Mouse (Mus musculus) kidney, postnatal 25 days (tissue): ENCODE data around the gene Disc1.

Experiments used
- DNase-seq, 2 experiments: peaks; one replicate each; pipeline ENCODE4 v3.0.0; 2021; ENCODE audit warnings: mixed read lengths in 2 of 2

Gene Disc1

DNA sequence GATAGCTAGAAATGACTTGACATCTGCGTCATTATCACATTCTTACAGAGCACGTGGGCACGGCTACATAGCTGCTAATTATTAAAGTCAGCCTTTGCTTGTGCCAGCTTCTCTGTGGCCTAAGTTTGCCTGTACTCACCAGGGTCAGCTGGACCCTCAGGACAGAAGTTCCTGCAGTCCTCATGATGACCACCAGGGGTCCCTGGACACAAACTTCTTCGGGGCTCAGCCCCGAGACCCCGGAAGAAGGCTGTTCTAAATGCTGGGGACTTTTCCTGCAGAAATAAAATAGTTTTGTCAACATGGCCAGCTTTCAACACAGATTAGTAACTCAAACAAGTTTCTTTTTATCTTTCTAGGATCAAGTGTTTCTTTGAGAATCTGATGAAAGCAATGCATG, 74.3 kb downstream of the Disc1 start:
- peak; percentile 46 to 59 for DNase-seq

DNA sequence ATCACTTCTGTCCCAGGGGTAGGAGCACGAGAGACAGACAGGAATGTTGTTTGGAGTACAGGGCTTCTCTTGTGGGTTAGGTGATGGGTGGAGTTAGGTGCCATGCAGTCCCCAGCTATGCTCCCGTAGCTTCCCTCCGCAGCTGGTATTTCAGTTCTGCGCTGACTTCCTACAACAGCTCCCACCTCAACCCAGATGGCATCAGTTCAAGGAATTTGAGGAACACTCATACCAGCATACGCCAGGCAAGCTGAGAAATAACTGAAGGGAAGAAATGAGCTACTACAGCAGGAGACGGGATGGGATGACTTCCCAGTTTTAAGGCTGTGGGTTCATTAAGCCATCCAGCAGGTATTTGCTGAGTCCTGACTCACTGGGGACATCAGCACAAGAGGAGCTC, 76.8 kb downstream of the Disc1 start:
- no peak for DNase-seq

DNA sequence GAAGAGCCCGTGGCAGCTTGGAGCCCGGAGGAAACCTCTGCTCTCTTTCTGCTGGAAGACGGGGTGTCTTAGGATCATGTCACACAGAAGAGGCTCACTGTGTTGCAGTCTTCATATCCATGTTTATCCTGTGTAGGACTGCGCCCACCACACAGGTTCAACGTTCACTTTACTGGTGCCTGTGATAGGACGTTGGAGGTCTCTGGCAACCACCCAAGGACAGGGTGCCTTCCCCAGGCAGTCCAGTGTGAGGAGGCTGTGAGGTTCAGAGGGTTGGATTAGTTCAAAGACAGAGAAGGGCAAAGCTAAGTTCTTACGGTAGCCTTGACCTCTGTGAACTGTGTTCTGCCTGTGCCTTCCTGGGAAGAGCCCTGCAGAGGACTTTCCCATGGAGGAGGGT, 77.3 kb downstream of the Disc1 start:
- no peak for DNase-seq

DNA sequence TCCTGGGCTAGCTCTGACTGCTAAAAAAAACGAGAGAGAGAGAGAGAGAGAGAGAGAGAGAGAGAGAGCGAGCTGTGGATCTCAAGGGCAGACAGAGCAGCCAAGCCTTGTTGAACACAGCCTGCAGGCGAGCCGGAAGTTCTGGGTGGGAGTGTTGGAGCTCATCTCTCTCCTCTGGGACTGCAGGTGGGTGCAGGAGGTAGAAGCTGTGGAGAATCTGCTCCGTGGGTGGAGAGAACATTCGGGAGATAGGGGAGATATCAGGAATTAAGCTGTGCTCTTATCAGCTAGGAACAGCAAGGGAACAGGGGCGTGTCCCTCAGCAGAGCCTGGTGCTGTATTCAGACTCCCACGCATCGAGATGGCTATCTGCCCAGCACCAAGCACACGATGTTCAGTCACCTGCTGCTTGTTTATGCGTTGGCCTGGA, 79.7 kb downstream of the Disc1 start:
- peak; percentile 32 to 66 for DNase-seq

DNA sequence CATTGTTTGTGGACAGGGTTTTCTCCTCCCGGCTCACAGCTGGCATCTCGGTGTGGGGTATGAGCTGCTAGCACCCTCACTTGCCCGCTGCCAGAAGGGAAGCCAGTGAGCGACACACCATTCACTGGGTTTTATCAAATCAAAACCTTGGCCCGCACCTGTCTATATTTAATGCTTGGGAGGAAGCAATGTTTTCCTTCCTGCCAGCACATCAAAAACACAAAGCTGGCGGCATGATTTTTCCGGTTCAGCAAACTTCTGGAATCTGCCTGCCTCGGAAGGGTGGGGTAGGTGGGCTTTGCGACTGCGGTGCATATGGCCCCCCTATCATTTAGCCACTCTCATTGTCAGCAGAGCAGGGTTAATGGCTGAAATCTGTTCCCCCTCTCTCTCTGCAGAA, 80.9 kb downstream of the Disc1 start:
- peak; percentile 26 to 46 for DNase-seq

DNA sequence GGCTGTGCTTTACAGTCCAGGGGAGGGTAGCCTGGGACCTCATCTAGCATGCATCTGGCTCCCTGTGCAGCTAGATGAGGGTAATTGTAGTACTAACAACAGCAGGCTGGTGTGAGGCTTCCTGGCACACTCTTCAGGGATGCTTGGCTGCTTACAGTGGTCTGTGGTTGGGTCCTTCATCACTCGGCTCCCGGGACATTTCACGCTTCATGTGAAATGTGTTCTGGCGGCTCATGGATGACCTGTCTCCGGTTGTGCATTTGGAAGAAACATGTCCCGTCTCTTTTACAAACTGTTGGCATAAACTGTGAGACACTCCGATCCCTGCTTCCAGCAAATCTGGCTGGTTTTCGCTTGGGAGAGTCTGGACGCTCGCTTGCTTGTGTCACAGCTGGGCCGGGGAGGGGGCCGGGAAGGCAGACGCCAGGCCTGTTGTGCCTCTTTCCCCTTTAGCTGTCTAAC, 85.7 kb downstream of the Disc1 start:
- no peak for DNase-seq

DNA sequence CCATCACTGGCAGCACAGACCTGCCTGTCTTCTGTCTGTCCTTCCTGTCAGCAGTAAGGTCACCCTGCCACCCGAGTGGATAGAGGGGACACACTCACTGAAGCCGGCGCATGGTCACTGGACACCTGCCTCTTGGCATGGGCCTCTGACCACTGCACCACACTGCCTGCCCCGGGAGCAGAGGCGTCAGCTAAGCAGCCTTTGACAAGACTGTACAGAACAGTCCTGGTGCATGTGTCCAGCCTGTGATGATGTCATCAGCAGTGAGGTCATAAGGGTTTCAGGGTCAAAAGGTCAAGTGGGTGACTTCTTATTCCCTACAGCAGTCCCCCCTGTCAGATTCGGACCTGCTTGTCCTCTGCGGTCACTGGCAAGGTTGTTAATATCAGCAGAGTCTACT, 87.0 kb downstream of the Disc1 start:
- no peak for DNase-seq

DNA sequence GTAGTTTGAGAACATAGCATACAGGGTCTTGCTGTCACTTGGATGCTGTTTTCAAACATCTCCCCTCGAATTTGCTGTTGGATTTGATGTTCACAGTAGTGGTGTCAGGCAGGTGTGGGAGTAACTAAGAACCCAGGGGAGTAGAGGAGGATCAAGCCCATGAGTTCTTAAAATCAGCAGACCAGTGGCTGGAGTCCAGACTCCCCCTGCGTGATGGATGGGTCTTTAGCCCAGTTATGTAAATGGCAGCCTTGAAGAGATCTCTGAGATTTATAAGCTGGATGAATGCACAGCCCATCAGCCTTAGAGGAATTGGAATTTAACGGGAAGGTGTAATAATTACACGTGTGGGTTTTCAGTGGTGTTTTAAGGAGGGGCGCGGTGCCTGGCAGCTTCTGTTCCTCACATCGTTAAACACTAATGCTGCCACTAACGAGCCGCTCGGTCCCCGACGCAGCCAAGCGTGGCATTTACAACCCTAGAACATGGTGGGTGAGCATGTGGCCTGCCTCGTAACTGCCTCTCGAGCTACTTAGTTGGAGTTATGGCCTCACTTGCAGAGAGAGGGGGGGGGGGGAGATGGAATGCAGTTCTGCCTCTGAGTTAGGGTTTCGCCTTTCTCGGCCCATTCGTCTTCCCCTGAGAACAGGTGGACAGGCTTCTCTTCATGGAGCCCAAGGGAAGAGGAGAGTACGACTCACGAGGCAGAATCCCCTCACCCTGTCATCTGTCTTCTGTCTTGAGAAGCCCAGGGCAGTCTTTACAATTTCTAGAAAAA, 103.1 kb downstream of the Disc1 start:
- DNase-seq, result peak; percentile 36 to 74

DNA sequence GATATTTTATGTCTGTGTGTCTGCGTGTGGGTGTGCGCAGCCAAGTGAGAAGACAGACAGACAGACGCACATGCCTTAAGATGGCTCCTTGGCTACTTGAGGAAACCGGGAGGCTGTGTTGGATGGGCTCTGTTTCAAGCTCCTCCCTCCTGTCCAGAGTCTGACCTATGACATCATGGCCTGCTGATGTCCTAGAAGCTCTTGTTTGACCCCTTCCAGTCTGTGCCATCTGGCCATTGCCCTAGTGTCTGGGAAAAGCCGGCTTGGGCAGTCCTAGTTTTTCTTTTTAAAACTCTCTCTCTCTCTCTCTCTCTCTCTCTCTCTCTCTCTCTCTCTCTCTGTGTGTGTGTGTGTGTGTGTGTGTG, 103.6 kb downstream of the Disc1 start:
- peak; percentile 20 to 48 for DNase-seq

DNA sequence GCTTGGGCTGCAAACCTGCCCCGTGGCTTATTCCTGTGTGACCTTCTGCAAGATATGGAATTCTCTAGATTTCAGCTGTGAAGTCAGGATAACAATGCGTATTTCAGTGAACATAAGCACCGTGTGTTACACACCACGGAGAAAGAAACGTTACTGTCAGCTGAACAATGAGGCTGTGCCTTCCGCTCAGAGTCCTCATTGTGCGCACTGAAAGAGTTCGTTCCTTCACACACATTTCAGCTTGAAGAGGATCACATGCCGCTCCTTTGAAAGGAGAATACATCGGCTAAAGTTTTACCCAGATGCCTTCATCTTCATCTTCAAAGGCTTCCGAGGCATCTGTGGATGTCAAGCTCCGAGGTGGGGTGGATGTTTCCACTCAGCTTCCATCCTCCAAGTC, 105.4 kb downstream of the Disc1 start:
- DNase-seq, result no peak

DNA sequence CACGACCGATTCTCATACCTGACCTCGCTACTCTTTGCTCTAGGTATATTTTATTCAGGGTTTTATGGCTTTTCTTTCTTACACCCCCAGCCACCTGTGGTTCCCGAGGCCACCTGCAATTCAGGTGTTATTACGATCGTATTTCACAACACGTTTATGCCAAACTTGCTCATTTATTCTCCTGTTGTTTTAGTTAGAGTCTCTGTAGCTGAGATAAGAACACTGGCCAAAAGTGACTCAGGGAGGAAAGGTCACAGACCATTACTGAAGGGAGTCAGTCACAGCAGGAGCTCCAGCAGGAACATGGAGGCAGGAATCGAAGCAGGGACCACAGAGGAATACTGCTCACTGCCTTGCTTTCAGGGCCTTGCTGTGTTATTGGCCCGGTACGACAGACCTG, 109.5 kb downstream of the Disc1 start:
- DNase-seq, result no peak

DNA sequence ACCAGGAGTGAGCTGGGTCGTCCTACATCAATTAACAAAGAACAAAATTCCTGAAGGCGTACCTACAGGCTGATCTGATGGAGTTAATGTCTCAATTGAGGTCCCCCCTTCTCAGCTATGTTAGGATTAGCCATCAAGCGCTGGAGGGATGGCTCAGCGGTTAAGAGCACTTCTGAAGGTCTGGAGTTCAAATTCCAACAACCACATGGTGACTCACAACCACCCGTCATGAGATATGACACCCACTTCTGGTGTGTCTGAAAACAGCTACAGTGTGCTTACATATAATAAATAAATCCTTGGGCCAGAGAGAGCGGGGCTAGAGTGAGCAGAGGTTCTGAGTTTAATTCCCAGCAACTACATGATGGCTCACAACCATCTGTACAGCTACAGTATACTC, 109.9 kb downstream of the Disc1 start:
- DNase-seq, result no peak

DNA sequence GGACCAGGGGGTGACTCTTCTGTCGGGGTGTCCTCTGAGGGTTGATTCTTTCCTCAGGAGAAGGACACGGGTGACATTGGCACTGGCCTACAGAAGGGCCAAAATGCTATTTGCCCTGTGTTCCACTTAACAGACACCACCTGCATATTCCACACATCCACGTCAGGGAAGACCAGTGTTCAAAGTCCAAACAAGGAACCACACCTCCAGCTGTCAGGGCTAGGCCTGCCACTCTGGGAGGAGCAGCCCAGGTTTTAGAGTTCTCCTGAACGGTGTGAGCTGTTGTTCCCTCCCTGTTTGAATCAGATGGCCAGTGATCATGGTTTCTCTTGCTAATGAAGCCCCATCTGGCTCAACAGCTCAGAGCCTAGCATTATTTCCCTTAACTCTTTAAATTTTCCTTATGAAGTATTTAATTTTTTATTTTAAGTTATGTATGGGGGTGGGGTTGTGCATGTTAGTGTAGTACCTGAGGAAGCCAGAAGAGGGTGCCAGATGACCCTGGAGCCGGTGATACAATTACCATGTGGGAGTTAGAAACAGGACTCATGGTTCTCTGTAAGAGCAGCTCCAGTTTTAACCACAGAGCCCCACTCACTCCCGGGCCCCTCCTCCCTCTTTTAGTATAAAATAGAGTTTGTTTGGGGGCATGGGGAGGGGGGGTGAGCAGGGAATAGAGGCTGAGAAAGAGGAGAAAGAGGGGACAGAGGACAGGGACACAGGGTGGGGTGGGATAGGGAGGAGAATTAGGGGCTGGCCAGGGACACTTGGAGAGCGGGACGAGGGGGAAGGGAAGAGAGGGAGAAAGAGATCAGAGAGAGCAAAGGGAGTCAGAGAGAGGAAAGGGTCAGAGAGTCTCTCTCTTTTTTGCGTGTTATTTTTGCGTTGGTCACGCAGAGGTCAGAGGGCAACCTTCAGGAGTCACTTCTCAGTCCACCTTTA, 111.8 kb downstream of the Disc1 start:
- DNase-seq, result peak; percentile 61 to 69

DNA sequence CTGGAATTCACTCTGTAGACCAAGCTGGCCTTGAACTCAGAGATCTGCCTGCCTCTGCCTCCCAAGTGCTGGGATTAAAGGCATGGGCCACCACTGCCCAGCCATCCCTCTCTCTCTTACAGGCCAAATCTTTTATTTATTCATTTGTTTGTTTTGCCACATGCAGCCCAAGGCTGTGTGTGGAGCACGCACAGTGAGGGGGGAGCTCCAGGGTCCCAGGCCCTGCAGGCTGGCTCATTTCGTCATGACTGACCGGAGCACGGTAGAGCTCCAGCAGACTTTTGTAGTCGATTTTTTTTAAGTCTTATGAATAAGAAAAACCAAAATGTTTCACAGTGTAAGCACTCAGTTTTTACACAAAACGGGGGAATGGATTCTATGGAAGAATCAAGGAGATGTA, 112.5 kb downstream of the Disc1 start:
- peak in 1 of 2 experiments; percentile 6 for DNase-seq

DNA sequence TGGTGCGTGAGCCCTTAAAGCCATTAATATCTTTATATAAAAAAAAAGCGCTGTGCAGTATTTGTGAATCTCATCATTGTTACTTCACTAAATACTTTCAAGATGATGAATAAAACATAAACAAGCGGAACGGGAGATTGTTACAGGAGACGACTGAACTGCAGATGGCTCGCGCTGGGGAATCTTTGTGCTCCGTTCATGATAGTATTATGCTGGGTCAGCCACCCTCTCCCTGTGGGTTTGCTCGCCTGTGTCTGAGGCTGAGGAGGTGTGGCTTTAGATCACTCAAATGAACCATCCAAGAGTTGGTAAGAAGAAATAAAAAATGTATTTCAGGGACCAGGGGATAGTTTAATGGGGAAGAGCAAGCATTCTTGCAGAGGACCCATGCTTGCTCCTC, 113.0 kb downstream of the Disc1 start:
- DNase-seq, result peak in 1 of 2 experiments; percentile 15

DNA sequence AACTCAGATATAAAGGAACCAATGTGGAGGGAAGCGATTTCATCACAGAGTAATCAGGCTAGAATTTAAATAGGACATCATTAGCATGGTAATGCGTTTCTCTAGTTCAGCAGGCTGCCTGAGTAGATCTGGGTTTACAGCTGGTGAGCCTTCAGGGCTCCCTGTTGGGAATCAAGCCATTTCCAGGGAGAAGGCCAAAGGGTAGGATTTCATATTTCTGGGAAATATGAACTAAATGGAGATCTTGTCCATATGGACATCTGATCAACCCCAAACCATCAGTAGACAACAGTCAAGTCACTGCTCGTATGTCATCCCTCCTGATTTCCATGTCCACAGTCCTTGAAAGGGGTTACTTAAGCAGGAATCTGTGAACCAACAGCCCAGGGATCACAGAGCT, 115.6 kb downstream of the Disc1 start:
- DNase-seq, result peak in 1 of 2 experiments; percentile 25

DNA sequence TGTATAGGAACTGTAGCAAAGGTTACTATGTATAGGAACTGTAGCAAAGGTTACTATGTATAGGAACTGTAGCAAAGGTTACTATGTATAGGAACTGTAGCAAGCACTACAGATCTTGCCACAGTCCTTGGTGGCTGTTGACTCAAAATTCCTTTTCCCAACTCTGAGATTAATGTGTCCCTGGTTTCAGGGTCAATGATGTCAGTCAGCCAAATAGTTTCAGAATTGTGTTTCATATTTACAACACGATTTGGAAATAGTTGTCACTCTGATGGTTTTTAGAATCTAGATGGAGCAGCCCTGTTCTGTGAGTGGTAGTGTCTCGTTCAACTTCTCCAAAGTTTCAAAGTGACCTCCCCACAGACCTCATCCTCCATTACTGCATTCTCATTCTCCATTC, 117.5 kb downstream of the Disc1 start:
- DNase-seq, result no peak

DNA sequence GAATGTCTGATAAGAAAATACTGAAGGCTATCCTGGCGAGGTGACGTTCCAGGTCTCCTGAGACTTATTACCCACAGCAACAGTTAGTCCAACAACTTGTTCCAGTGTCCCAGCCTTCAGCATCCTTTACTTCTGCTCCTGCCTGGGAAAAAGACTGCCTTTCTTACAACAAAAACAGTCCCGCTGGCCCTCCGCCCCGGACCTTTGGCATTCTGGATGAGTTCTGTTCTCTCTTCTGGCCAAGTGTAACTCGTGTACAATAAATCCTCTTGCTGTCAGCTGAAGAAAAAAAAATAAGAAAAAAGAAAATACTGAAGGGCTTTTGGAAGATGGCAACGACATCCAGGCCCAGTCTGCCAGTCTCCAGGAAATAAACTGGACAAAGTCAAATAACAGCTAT, 120.2 kb downstream of the Disc1 start:
- peak; percentile 66 to 71 for DNase-seq

DNA sequence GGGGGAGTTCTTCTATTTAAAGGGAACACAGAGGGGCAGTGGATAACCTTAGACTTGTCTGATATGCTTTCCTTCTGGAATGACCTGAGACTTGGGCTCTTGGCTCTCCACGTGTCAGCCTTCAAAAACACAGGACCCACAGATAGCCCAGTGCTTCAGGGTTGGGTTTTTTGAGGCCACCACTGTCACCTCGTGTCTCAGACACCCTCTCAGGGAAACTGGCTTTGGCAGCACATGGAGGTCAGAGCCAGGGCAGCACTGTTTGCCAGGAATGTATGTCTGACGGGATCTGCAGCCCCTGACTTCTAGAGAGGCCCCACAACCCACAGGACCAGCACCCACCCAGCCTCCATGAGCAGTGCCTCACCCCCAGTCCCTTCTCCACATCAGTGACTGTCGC, 120.9 kb downstream of the Disc1 start:
- DNase-seq, result peak in 1 of 2 experiments; percentile 26

DNA sequence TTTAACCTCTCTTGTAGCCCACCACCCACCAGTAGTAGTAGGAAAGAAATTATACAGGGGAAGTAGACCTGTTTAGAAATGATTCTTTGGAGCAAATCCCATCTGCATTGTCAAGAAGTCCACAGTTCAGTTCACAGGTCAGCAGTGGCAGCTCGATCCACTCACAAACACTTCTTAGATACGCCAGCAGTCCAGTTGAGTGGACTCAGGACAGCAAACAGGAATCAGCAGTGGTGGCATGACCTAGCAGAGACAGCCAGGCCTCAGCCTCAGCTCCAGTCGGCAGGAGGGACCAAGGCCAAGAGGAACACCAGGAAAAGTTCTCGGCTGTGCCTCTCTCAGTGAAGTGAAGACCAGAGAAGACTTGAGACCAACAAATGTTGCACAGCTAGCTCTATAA, 121.7 kb downstream of the Disc1 start:
- DNase-seq, result peak in 1 of 2 experiments; percentile 6

DNA sequence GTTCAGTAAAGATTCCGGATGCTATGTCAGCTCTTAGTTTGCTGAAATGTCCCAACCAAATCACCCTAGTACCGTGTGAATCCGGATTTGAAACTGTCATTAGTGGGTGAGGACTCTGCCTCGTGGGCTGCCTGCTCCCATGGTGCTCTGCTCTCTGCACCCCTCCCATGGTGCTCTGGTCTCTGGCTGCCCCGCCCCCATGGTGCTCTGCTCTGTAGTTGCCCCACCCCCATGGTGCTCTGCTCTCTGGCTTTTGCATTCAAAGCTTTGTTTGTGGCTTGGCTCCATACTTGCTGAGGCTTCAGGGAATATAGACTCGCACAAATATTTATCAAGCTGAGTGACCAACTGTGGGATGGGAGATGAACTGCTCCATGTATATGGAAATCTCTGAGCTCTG, 123.1 kb downstream of the Disc1 start:
- DNase-seq, result peak in 1 of 2 experiments; percentile 7

DNA sequence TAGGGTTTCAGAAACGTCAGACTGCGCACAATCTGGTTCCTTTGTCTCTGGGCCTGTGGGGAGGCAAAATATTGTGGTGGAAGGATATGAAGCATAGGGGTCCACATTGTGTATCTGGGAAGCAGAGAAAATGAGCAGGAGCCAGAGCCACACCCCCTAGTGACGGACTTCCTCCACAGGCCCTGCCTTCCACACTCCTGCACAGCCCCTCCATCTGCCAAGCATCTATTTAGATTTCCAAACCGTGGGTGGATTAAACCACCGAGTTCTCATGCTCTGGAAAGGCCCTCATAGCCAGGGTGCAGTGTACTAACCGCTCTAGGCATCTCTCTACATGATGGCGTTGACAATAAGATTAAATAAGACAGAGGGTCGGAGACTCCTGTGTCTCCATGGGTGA, 124.0 kb downstream of the Disc1 start:
- DNase-seq, result no peak

DNA sequence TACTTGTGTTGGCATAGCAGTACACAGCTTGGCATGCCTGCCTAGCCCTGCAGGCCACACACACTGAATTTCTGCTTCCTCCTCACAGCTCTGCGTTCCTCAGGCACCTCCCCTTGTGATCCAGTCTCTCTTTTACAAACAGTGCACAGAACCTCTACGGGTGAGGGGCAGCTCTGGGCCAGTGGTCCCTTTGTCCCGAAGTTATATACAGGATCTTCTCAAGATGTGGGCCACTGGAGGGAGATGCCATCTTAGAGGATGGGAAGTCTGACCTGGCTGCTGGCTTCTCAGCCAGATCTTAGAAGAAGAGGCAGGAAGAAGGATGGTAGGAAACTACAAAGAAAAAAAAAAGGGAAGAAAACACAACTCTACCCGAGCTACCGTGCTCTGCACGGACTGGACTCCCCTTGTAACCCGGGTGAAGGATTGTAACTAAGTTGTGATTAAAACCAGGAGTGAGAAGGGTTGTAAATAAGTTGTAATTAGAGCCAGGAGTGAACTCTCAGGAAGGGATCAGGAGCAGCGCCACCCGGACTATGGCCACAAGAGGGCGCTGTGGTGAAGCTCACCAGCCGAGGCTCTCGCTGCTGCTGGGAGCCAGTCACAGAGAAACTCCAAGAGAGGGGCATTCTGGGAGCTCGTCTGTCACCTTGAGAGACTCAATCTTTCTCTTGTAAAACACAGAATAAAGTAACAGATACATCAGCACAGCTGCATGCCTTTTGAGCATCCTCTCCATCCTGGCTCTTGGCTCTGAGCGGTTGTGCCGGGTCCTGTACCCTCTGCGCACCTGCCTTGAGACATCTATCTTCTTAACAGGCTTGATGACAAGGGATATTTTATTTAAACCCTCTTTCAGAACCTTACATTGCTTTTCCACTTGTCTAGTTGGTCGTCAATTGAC, 129.8 kb downstream of the Disc1 start:
- DNase-seq, result peak; percentile 82 to 90
